10 mouse cellular contexts compared by ENCODE assay signal in the genomic region with DNA sequence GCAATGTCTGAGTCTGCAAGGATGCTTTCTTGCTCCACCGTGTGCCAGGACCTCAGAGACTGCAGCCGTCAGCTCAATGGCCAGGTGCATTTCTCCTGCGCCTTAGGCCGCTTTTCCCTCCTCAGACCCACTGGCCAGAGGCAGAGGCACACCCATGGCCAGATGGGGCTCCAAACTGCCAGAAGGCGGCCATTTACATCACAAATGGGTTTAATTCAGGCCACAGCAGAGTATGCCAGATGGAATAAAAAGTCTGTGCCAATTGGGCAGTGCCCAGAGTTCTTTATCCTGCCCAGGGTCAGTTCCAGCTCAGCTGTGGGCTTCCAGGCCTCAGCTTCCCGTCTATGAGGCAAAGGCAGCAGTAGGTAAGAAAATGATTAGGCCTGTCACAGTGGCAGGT. TPM values are rescaled to one million over a fixed set of nuclear protein-coding genes. Genes with fewer than 3 reads are reported as not detected.
DNase-seq lines count a peak whose midpoint lies in the region; ATAC-seq and TF ChIP-seq lines count a peak whose summit lies in the region.
"Had no signal": no experiment of that assay in that cellular context is flagged by ENCODE, and none has a peak within 500 bp of the region (broad histone marks: within the 10 kb centered on the region; RNA-seq: fewer than 3 reads in every experiment).

No protein-coding gene starts in this region.

- TF ChIP-seq CTCF in intestine, postnatal 0 days (IDR thresholded peaks at IDR 0.05; ENCODE audit: low read depth) = no peak

- no peak for DNase-seq in midbrain, embryonic 10.5 days (ENCODE audit: low spot score)
- DNase-seq in cerebellum, postnatal 10 days = peak; percentile 92 to 94
- DNase-seq in thymus, postnatal 4 days = no peak
- no peak for DNase-seq in heart, adult 11 months
- no peak for DNase-seq in lung, postnatal 36 days
- DNase-seq: heart, postnatal 10 days had no signal

- H3K4me1 ChIP-seq in midbrain, embryonic 10.5 days = no peaks in the 10 kb centered on the region
- no peaks in the 10 kb centered on the region for H3K4me1 ChIP-seq in midbrain, embryonic 16.5 days (ENCODE audit: control insufficient read depth, insufficient read depth, low read length)
- H3K4me1 ChIP-seq in intestine, postnatal 0 days (replicated peaks; ENCODE audit: control insufficient read depth, insufficient read depth, low read length) = 0 out of 2 replicates have a peak, but pooled peaks cover 6% of the 10 kb centered on the region

- H3K9ac ChIP-seq in midbrain, embryonic 16.5 days (ENCODE audit: low read depth, low read length) = no peak overlapping the region
- no peak overlapping the region for H3K9ac ChIP-seq in intestine, postnatal 0 days (ENCODE audit: low read depth, low read length)

- WGBS in midbrain, embryonic 10.5 days = 87% methylated on average over 6 of the region's 6 CpGs
- WGBS in midbrain, embryonic 16.5 days = 79% methylated on average over 6 of the region's 6 CpGs
- WGBS in intestine, postnatal 0 days = 88% methylated on average over 6 of the region's 6 CpGs

- H3K27me3 ChIP-seq in midbrain, embryonic 10.5 days (ENCODE audit: low read depth, poor library complexity, severe bottlenecking) = no peaks in the 10 kb centered on the region
- H3K27me3 ChIP-seq in midbrain, embryonic 16.5 days (ENCODE audit: control insufficient read depth, insufficient read depth, low read depth, low read length) = no peaks in the 10 kb centered on the region
- H3K27me3 ChIP-seq in intestine, postnatal 0 days (replicated peaks; ENCODE audit: control insufficient read depth, insufficient read depth, low read length) = no peaks in the 10 kb centered on the region

- ATAC-seq in midbrain, embryonic 16.5 days = no peak
- peak; percentile 49; the same call in 1 of the 2 replicates for ATAC-seq in cerebellum, adult (ENCODE audit: insufficient number of reproducible peaks, low FRiP score, low TSS enrichment)
- no peak for ATAC-seq in intestine, postnatal 0 days

- 0 out of 2 replicates have a peak overlapping the region, but pooled peaks have one; percentile 30 for H3K27ac ChIP-seq in midbrain, embryonic 10.5 days (replicated peaks)
- H3K27ac ChIP-seq in midbrain, embryonic 16.5 days (ENCODE audit: low read length) = no peak overlapping the region
- peak overlapping the region; percentile 86 for H3K27ac ChIP-seq in intestine, postnatal 0 days (ENCODE audit: low read depth, low read length)

- H3K36me3 ChIP-seq in midbrain, embryonic 10.5 days = peaks cover 99% of the 10 kb centered on the region
- H3K36me3 ChIP-seq in midbrain, embryonic 16.5 days (ENCODE audit: control insufficient read depth, insufficient read depth, low read length) = peaks cover 30% of the 10 kb centered on the region
- peaks cover 94% of the 10 kb centered on the region for H3K36me3 ChIP-seq in intestine, postnatal 0 days (ENCODE audit: control insufficient read depth, insufficient read depth)

- H3K9me3 ChIP-seq in midbrain, embryonic 10.5 days (replicated peaks) = no peaks in the 10 kb centered on the region
- H3K9me3 ChIP-seq in midbrain, embryonic 16.5 days (replicated peaks; ENCODE audit: control insufficient read depth, low read length, poor library complexity, severe bottlenecking) = no peaks in the 10 kb centered on the region
- H3K9me3 ChIP-seq in intestine, postnatal 0 days (ENCODE audit: control insufficient read depth) = no peaks in the 10 kb centered on the region

- H3K4me2 ChIP-seq in midbrain, embryonic 16.5 days (ENCODE audit: low read length) = no peak overlapping the region
- no peak overlapping the region for H3K4me2 ChIP-seq in intestine, postnatal 0 days (replicated peaks; ENCODE audit: low read depth)

- H3K4me3 ChIP-seq in midbrain, embryonic 10.5 days = no peak overlapping the region
- H3K4me3 ChIP-seq in midbrain, embryonic 16.5 days (ENCODE audit: low read depth, low read length) = no peak overlapping the region
- no peak overlapping the region for H3K4me3 ChIP-seq in intestine, postnatal 0 days (ENCODE audit: low read depth, low read length)
- H3K4me3 ChIP-seq: erythroblast, embryonic 14.5 days had no signal

RNA-seq across cellular contexts. Expression of gene Myh7b, which starts 29.6 kb away (rescaled TPM):
- 0.53 and 0.60 TPM in 2 replicates for polyA plus RNA-seq in midbrain, embryonic 10.5 days (2016; fragmentation: Nextera tagmentation; extraction: Ambion mirVana)
- polyA plus RNA-seq in midbrain, embryonic 16.5 days (2015; fragmentation: Nextera tagmentation; extraction: Ambion mirVana) = 0.80 and 1.0 TPM in 2 replicates
- polyA plus RNA-seq in intestine, postnatal 0 days (2015; fragmentation: Nextera tagmentation; extraction: Ambion mirVana) = 2.7 and 2.8 TPM in 2 replicates

RNA-seq across cellular contexts. Expression of gene Gss, which starts 48.0 kb away (rescaled TPM):
- polyA plus RNA-seq in midbrain, embryonic 10.5 days (2016; fragmentation: Nextera tagmentation; extraction: Ambion mirVana) = 19.6 and 22.1 TPM in 2 replicates
- 13.6 and 15.1 TPM in 2 replicates for polyA plus RNA-seq in midbrain, embryonic 16.5 days (2015; fragmentation: Nextera tagmentation; extraction: Ambion mirVana)
- 210 and 219 TPM in 2 replicates for polyA plus RNA-seq in intestine, postnatal 0 days (2015; fragmentation: Nextera tagmentation; extraction: Ambion mirVana)

RNA-seq across cellular contexts. Expression of gene Trpc4ap, which starts 51.5 kb away (rescaled TPM):
- polyA plus RNA-seq in midbrain, embryonic 10.5 days (2016; fragmentation: Nextera tagmentation; extraction: Ambion mirVana) = 123 and 137 TPM in 2 replicates
- 152 and 157 TPM in 2 replicates for polyA plus RNA-seq in midbrain, embryonic 16.5 days (2015; fragmentation: Nextera tagmentation; extraction: Ambion mirVana)
- 64.8 and 67.5 TPM in 2 replicates for polyA plus RNA-seq in intestine, postnatal 0 days (2015; fragmentation: Nextera tagmentation; extraction: Ambion mirVana)

Comparison
In these comparisons a context has a peak if more than half of its experiments do, and no peak if none do; other contexts are left out.
1. DNase-seq: peak in cerebellum, postnatal 10 days (2 of 2); none in midbrain, embryonic 10.5 days (single experiment), thymus, postnatal 4 days (single experiment), heart, adult 11 months (single experiment) and lung, postnatal 36 days (single experiment).